Mouse (Mus musculus): Measurements from ENCODE around the gene Art4. TPM values are rescaled to one million over a fixed set of nuclear protein-coding genes. Genes with fewer than 3 reads are reported as not detected.

Gene Art4
- total and polyA plus RNA-seq, 3 experiments = 0.34 to 1.0 (median 0.48) TPM

DNA sequence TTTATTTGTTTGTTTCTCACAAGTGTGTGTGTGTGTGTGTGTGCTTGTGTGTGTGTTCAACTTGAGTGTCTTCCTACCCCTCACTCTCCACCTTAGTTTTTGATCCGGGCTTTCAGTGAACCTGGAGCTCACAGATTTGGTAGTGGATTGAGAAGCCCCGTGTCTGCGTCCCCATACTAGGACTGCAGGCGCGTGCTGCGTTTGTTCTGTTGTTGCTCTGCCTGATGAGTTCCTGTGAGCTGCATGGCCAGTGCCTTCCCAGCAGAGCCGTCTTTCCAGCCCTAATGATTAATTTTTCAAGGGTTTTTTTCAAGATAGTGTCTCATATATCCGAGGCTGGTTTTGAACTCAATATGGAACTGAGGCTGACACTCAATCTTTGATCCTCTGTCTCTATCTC lies 887 bp upstream of the Art4 start:
- H3K4me2 ChIP-seq (ENCODE audit: insufficient read depth, low read depth, poor library complexity, severe bottlenecking) = no peak overlapping the region
- dilution Hi-C loops (cut with MboI; ENCODE audit: extremely low pct_ligation_motif_present, extremely low pct_unique_long_range_greater_than_20kb, low sequenced_read_pairs) (loop anchor here (25.0 kb wide), 1 partner anchor 129 kb away; no protein-coding TSS in a partner anchor), in situ Hi-C loops (cut with MboI; ENCODE audit: low pct_ligation_motif_present, low pct_unique_long_range_greater_than_20kb, low sequenced_read_pairs) (loop anchor here (5.0 kb wide), 1 partner anchor 129 kb away; no protein-coding TSS in a partner anchor)
- H3K36me3 ChIP-seq (replicated peaks in 1 of 2; ENCODE audit: control insufficient read depth in 1 of 2, insufficient read depth in 1 of 2, low read length in 1 of 2) = peaks cover 2 to 44% of the 10 kb centered on the region in 2 experiments
- peaks cover 16 to 33% of the 10 kb centered on the region in 2 experiments for H3K4me1 ChIP-seq (ENCODE audit: control insufficient read depth in 1 of 2, insufficient read depth in 2 of 2)
- no peak for TF ChIP-seq UBTF (IDR thresholded peaks at IDR 0.05; ENCODE audit: low read depth, low read length)
- TF ChIP-seq SIN3A (IDR thresholded peaks at IDR 0.05; ENCODE audit: low read length) = no peak
- no peak for TF ChIP-seq GABPA (IDR thresholded peaks at IDR 0.05; ENCODE audit: insufficient replicate concordance, low read depth, low read length)
- no peak for TF ChIP-seq ZKSCAN1 (IDR thresholded peaks at IDR 0.05; ENCODE audit: borderline replicate concordance, low read depth, low read length)
- TF ChIP-seq MXI1 (IDR thresholded peaks at IDR 0.05; ENCODE audit: low read depth, low read length) = no peak
- TF ChIP-seq ELF1 (IDR thresholded peaks at IDR 0.05; ENCODE audit: low read depth, low read length) = no peak
- no peak for TF ChIP-seq MEF2A (IDR thresholded peaks at IDR 0.05; ENCODE audit: borderline replicate concordance, low read depth, low read length)
- no peak for TF ChIP-seq ETS1 (conservative IDR thresholded peaks at IDR 0.05; ENCODE audit: low read depth, low read length)
- no peak for TF ChIP-seq MAZ (IDR thresholded peaks at IDR 0.05; ENCODE audit: low read depth, low read length)
- no peak for TF ChIP-seq KAT2A (IDR thresholded peaks at IDR 0.05; ENCODE audit: insufficient replicate concordance, low read length)
- no peak for TF ChIP-seq USF2 (conservative IDR thresholded peaks at IDR 0.05; ENCODE audit: low read depth, low read length)
- no peak for TF ChIP-seq POLR2AphosphoS2 (IDR thresholded peaks at IDR 0.05; ENCODE audit: low read depth, low read length)
- TF ChIP-seq MYC (IDR thresholded peaks at IDR 0.05; ENCODE audit: low read depth, low read length) = no peak
- TF ChIP-seq SMC3 (IDR thresholded peaks at IDR 0.05; ENCODE audit: low read depth, low read length) = no peak
- no peaks in the 10 kb centered on the region for H3K9me3 ChIP-seq (replicated peaks; ENCODE audit: low read length)
- H3K79me2 ChIP-seq (replicated peaks; ENCODE audit: control insufficient read depth, extremely low read depth, insufficient read depth, poor library complexity, severe bottlenecking) = no peaks in the 10 kb centered on the region
- no peaks in the 10 kb centered on the region for H3K27me3 ChIP-seq (replicated peaks)
- DNase-seq (ENCODE audit: extremely low read depth) = no peak
- H3K4me3 ChIP-seq (replicated peaks in 1 of 3; ENCODE audit: low read depth in 2 of 3, low read length in 2 of 3, poor library complexity in 1 of 3) = no peak overlapping the region
- no peak overlapping the region for H3K9ac ChIP-seq (ENCODE audit: insufficient read depth, low read depth)
- no peak overlapping the region for H3K27ac ChIP-seq (ENCODE audit: insufficient read depth, low read depth)

DNA sequence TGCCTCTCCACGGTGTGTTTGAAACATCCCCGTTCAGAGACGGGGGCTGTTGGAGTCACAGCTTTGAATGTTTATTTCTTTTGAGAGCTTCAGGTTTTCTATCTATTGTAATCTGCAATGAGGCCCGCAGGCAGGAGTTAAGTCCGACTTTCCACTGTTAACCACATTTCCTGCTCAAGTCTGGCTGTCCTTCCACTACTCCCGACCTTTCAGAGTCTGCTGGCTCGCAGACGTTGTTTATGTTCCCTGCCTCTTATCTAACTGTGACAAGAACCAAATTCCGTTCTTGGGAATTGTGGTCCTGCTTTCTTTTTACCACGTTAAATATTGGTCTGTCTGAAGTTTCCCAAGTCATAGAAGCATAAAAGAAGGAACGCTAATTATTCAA lies 334 bp upstream of the Art4 start:
- TF ChIP-seq TBP (conservative IDR thresholded peaks at IDR 0.05; ENCODE audit: low read depth, low read length) = no peak
- TF ChIP-seq ZKSCAN1 (IDR thresholded peaks at IDR 0.05; ENCODE audit: borderline replicate concordance, low read depth, low read length) = no peak
- no peak for TF ChIP-seq NELFE (IDR thresholded peaks at IDR 0.05; ENCODE audit: low read depth, low read length)
- no peak for TF ChIP-seq BHLHE40 (IDR thresholded peaks at IDR 0.05; ENCODE audit: low read depth, low read length)
- TF ChIP-seq PAX5 (IDR thresholded peaks at IDR 0.05; ENCODE audit: low read length) = no peak
- TF ChIP-seq UBTF (IDR thresholded peaks at IDR 0.05; ENCODE audit: low read depth, low read length) = no peak
- TF ChIP-seq MAX (IDR thresholded peaks at IDR 0.05; ENCODE audit: low read length) = no peak
- TF ChIP-seq USF1 (IDR thresholded peaks at IDR 0.05; ENCODE audit: low read depth, low read length) = no peak
- TF ChIP-seq ZNF384 (IDR thresholded peaks at IDR 0.05; ENCODE audit: low read depth, low read length) = no peak
- no peak for TF ChIP-seq KAT2A (IDR thresholded peaks at IDR 0.05; ENCODE audit: insufficient replicate concordance, low read length)
- no peak for TF ChIP-seq MAZ (IDR thresholded peaks at IDR 0.05; ENCODE audit: low read depth, low read length)
- no peak for TF ChIP-seq CHD1 (IDR thresholded peaks at IDR 0.05; ENCODE audit: low read depth, low read length)
- no peak for TF ChIP-seq NRF1 (IDR thresholded peaks at IDR 0.05; ENCODE audit: low read depth, low read length)
- no peak for TF ChIP-seq POLR2A (IDR thresholded peaks at IDR 0.05; ENCODE audit: low read depth, low read length)
- no peak for TF ChIP-seq CHD2 (IDR thresholded peaks at IDR 0.05; ENCODE audit: low read length)
- no peak for TF ChIP-seq ETS1 (conservative IDR thresholded peaks at IDR 0.05; ENCODE audit: low read depth, low read length)
- TF ChIP-seq EP300 (IDR thresholded peaks at IDR 0.05; ENCODE audit: low read length) = no peak
- Histone ChIP-seq H3K79me2 (replicated peaks; ENCODE audit: control insufficient read depth, extremely low read depth, insufficient read depth, poor library complexity, severe bottlenecking) (no peaks in the 10 kb centered on the region), H3K9me3 (replicated peaks; ENCODE audit: low read length) (no peaks in the 10 kb centered on the region), H3K27ac (ENCODE audit: insufficient read depth, low read depth) (no peak overlapping the region), H3K4me1 (ENCODE audit: control insufficient read depth in 1 of 2, insufficient read depth in 2 of 2) (peaks cover 16 to 38% of the 10 kb centered on the region in 2 experiments), H3K4me3 (replicated peaks in 1 of 3; ENCODE audit: low read depth in 2 of 3, low read length in 2 of 3, poor library complexity in 1 of 3) (no peak overlapping the region), H3K27me3 (replicated peaks) (no peaks in the 10 kb centered on the region), H3K4me2 (ENCODE audit: insufficient read depth, low read depth, poor library complexity, severe bottlenecking) (no peak overlapping the region), H3K36me3 (replicated peaks in 1 of 2; ENCODE audit: control insufficient read depth in 1 of 2, insufficient read depth in 1 of 2, low read length in 1 of 2) (peaks cover 2 to 38% of the 10 kb centered on the region in 2 experiments), H3K9ac (ENCODE audit: insufficient read depth, low read depth) (no peak overlapping the region)
- in situ Hi-C loops (cut with MboI; ENCODE audit: low pct_ligation_motif_present, low pct_unique_long_range_greater_than_20kb, low sequenced_read_pairs) = loop anchor here (5.0 kb wide), 1 partner anchor 129 kb away; no protein-coding TSS in a partner anchor
- dilution Hi-C loops (cut with MboI; ENCODE audit: extremely low pct_ligation_motif_present, extremely low pct_unique_long_range_greater_than_20kb, low sequenced_read_pairs) = loop anchor here (25.0 kb wide), 1 partner anchor 129 kb away; no protein-coding TSS in a partner anchor
- no peak for DNase-seq (ENCODE audit: extremely low read depth)

Data from CH12.LX (cell line).